Mouse (Mus musculus): ENCODE data around the gene Gpr35.
A peak's percentile ranks its signal among the peaks of the same experiment; 100 is the strongest.

The Gpr35 gene

DNA sequence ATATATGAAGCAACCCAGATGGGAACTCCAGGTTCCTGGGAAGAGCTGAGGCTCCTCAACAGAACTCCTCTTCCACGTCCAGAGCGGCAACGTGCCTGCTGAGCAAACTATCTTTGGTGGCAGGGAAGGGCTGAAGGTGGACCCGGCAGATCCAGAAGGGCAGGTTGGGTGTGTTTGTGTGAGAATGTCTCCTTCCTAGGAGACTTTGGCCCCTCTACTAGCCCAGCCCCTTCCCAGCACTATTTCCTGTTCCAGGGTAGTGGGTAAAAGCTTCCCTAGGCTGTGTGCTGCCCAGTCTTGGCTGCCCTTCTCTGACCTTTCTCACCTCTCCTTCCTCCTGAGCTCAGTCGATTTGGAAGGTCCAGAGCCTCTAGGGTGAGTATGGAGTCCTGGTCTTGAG is at the start of gene Gpr35:
TSS of gene Gpr35 (plus strand) at position 259 of the 400 bp plus-strand sequence.
- DNase-seq (ENCODE audit: low spot score in 2 of 2), result peak; percentile 6 to 38

DNA sequence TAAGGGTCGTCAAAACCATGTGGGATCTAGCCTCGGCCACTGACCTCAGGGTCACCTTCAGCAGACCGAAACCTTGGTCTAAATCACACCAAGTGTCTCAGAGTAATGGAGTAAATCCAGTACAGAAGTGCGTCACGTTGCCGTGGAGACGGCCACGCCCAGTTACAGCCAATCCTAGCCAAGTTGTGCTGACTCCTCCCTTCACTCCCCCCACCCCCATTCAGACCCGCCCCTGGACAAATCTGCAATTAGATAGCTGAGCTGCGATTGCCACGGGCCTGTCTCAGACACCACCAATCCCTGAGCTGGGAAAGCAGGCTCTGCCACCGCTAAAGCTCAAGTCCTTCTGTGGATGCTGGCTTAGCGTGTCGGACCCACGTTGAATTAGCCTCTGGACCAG is 47.9 kb upstream of the Gpr35 start, which contains the start of gene Ankmy1:
TSS of gene Ankmy1 (minus strand) at position 121 of the 400 bp plus-strand sequence.
- DNase-seq (ENCODE audit: low spot score in 2 of 2), result no peak

- DNase-seq (ENCODE audit: low spot score in 2 of 2), result no peak
Measured at GRCm38 (mm10) chr1:92903627-92904026, 47.0 kb upstream of the Gpr35 start.

DNA sequence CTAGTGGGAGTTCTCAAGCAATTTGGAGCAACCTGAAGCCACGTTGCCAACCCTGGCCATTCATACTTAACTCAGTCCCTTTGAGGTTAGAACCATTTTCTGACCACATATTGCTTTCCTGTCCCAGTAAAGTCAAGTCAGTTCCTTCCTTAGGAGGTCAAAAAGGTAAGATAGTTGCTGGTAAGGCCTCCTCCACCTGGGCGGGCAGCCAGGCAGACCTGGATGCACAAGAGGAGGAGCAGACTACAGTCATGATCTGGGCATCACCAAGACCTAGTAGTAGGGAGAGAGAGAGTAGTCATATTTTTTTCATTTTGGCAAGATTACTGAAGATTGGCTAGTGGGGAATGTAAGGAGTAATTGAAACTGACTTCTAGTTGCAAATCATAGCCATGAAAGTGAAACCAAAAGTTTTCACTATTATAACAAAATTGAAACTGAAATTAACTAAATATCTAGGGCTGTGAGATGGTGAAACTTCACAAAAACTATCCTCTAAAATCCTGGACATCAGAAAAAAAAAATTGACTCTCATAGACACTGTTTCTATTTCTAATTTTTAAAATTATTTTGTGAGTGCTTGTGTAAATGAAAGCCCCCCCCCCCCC is 44.9 kb upstream of the Gpr35 start:
- no peak for DNase-seq (ENCODE audit: low spot score in 2 of 2)

DNA sequence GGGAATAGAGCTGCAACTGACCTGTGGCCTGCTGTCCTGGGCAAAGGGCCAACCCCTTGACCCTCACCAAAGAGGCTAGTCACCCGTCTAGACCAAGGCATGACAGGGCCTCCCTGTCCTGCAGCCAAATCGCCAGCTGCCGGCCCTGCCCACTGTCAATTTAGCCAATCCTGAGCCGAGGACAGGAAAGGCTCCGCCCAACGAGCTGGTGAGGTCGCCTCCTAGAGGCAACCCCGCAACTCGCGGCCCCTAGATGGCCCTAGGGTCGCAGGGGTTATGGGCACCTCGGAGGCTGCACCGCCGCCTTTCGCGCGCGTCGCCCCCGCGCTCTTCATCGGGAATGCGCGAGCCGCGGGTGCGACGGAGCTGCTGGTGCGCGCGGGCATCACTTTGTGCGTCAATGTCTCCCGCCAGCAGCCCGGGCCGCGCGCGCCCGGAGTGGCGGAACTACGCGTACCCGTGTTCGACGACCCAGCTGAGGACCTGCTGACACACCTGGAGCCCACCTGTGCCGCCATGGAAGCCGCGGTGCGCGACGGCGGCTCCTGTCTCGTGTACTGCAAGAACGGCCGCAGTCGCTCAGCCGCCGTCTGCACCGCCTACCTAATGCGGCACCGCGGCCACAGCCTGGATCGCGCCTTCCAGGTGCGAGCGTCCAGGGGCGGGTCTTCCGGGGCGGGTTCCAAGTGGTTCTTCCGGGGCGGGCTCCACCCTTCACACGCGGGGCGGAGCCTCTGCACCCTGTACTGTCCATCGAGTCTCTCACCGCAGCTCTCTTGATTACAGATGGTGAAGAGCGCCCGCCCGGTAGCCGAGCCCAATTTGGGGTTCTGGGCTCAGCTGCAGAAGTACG is 43.7 kb upstream of the Gpr35 start, which contains the start of gene Dusp28:
TSS of gene Dusp28 (plus strand) at position 203 of the 853 bp plus-strand sequence.
- peak; percentile 84 to 91 for DNase-seq (ENCODE audit: low spot score in 2 of 2)

- no peak for DNase-seq (ENCODE audit: low spot score in 2 of 2)
Measured at GRCm38 (mm10) chr1:92907632-92908360, 42.9 kb upstream of the Gpr35 start.

DNA sequence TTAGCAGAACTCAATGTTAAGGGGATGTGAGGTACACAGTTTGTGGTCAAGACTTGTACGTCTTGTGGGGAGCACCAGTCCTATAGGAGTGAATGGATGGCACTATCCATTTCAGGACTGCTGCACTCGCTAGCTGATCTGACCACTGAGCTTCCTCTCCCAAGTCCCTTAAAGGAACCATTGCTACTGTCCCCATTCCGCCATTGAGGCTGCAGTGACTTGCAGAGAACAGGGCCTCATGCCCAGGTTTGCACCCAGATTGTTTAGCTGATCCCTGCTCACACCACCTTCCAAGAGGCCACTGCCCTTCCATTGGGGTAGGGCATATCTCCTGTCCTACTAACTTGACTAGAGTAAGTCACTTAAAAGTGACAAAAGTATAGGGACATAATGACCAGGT is 42.0 kb upstream of the Gpr35 start:
- no peak for DNase-seq (ENCODE audit: low spot score in 2 of 2)

DNA sequence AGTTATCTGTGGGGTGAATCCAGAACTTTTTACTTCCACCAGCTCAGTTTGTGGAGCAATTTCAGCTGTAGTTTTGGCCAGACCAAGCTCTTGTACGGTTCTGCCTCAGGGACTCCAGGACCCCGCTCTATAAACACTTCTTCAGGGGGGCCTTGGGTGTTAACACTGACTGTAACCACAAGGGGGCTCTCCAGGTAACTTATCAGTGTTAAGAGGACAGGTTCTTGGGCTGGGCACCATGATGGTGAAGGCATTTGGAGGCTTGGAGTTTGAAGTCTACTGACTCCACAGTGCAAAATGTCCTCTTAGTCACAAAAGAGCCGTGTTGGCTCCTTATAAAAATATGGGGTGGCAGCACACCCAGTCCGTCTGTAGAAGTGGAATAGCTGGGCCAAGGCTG is 41.6 kb upstream of the Gpr35 start:
- no peak for DNase-seq (ENCODE audit: low spot score in 2 of 2)

DNA sequence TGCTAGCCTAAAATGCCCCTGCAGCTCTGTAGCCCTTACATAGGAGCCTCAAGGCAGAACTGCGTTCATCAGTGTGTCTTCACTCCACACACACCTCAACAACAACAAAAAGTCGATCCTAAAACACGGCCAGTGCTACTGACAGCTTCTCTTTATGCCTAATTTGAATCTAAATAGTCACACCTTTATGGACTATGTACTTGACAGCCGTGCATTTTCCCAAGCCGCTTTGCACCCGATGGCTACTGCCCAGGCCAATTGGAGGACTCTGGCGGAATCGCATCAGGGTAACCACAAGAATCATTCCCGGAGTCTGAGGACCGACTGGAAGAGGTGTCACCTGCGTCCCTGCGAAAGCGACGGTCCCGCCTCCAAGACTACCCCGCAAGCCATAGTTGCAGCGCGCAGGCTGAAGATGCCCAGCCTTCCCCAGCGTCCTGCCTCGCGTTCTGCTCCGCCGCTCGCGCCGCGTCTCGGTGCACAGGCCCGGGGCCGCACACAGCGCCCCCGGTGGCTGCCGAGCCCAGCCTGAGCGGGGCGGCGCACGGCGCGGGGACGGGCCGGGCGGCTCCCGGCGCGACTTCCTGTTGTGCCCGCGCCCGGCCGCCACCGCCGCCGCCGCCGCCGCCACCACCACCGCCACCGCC is 40.3 kb upstream of the Gpr35 start, which contains the start of gene Rnpepl1:
TSS of gene Rnpepl1 (plus strand) at position 545 of the 647 bp plus-strand sequence.
- peak; percentile 82 to 90 for DNase-seq (ENCODE audit: low spot score in 2 of 2)

- DNase-seq (ENCODE audit: low spot score in 2 of 2), result peak; percentile 56 to 82
Measured at GRCm38 (mm10) chr1:92910925-92911720, 39.5 kb upstream of the Gpr35 start.

DNA sequence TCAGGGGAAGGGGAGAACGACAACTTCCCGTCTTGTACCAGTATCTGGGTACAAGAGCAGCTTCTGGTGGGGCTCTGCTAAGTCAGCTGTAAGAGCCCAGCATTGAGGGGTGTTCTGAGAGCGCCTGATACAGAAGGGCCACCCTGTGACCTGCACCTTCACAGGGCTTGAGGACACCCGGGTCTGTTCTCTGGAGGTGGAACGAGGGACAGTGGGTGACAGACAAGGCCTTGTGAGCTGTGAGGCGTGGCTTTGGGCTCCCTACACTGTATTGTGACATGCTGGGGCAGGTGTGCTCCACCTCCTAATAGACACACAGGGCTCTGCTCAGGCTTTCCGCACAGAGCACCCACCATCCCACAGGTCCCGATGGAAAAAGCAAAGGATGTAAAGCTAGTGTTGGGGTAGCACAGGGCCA is 38.9 kb upstream of the Gpr35 start:
- DNase-seq (ENCODE audit: low spot score in 2 of 2), result no peak

DNA sequence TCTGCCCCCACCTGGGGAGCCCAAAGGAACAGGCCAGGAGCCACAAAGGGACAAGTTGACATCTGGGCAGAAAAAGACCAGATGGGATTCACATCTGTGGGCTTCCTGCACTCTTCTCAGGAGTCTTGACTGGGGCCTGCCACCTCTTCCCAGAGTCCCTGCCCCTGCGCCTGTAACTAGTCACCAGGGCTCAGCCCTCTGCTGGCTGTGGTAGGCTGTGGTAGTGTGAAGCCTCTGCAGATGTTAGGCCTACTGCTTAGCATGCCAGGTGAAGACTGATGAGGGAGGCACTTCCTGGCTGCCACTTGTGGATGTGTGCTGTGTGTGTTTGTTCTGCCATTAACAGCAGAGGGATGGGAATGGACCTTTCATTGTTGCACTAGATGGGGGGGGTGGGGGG is 38.4 kb upstream of the Gpr35 start:
- no peak for DNase-seq (ENCODE audit: low spot score in 2 of 2)

DNA sequence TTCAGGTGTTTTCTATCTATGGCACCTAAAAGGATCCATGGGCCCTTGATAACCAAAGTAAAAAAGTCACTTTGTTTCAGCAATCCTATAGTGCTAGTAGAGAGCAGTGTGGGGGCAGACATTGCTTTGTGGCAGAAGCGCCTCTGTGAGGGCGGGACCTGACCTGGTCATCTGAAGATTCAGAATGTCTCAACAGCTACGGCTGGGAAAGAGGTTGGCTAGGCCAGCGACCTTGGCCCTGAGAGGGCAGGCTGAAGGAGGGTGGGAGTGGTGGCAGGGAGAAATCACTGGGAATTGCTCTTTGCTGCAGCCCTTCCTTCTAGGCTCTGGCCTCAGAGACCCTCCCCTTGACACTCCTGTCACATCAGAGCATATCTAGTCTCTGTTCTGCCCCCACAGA is 36.4 kb upstream of the Gpr35 start:
- DNase-seq (ENCODE audit: low spot score in 2 of 2), result no peak

DNA sequence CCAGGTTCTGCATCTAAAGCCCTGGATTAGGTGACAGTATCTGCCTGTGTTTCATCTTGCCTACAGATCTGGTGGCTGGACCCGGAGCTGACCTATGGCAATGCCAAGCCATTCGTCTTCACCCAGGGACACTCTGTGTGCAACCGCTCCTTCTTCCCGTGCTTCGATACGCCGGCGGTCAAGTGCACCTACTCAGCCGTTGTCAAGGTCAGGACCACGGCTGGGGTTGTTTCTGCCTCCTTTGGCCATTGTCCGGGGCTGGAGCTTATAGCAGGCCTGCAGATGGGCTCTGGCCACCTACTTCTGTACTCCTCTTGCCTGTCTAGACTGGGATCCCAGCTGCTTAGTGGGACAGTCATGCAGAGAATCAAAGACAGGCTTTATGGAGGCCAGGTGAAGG is 35.7 kb upstream of the Gpr35 start:
- no peak for DNase-seq (ENCODE audit: low spot score in 2 of 2)

DNA sequence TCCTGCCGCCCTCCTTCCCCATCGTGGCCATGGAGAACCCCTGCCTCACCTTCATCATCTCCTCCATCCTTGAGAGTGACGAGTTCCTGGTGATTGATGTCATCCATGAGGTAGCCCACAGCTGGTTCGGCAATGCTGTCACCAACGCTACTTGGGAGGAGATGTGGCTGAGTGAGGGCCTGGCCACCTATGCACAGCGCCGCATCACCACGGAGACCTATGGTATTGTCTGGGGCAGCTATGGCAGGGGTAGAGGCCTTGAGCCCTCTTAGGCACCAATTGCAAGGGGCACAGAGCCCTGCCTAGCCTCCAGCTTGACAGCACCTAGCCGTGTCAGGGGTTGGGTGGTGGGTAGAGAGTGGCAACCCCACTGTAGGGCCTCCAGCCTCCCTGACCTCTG is 33.9 kb upstream of the Gpr35 start:
- no peak for DNase-seq (ENCODE audit: low spot score in 2 of 2)

GRCm38 (mm10) chr1:92919151-92919550 is 31.5 kb upstream of the Gpr35 start:
- no peak for DNase-seq (ENCODE audit: low spot score in 2 of 2)

- DNase-seq (ENCODE audit: low spot score in 2 of 2), result no peak
Measured at GRCm38 (mm10) chr1:92919775-92920174, 30.9 kb upstream of the Gpr35 start.

GRCm38 (mm10) chr1:92920474-92921200 is 30.0 kb upstream of the Gpr35 start:
- no peak for DNase-seq (ENCODE audit: low spot score in 2 of 2)

DNA sequence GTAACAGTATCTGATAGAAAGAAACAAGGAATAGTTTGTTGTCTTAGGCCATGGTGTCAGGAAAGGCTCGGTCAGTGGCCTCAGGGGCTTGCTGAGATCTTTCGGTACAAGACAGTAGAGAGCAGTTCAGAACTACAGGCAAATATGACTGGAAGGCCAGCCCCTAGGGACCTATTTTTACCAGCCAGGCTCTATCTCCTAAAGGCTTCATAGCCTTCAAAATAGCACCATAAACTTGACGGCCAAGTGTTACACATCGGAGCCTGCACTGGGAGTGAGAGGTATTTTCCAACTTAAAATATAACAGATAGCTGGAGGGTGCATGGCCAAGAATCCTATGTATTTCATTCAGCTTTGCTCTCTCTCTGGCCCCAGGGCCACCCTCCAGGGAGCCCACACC is 29.2 kb upstream of the Gpr35 start:
- DNase-seq (ENCODE audit: low spot score in 2 of 2), result no peak

DNA sequence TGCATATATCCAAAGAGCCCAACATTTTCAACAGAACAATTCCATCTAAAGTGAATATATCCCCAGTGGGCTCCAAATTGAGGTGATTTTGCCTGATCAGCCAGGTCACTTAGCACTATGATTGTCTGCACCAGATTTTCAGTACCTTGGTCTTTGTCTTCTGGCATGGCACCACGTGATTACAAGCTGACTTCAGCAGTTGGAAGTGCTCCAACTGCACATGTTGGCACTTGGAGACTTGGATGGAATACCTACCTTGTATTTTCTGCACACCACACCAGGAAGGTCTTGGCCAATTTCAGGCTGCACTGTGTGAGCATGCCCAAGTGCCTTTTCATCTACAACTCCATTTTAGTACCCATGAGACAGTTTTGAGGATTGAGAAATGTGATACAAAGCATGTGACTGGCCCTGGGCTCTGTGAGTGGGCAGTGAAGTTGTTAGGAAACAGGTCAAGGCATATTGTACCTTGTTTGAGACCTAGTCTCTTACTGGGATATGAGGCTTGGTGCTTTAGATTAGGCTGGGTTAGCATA is 20.4 kb upstream of the Gpr35 start:
- no peak for DNase-seq (ENCODE audit: low spot score in 2 of 2)

All from spleen, postnatal 4 days (tissue).